Mouse (Mus musculus) spleen, postnatal 10 days (tissue): ENCODE results near the gene Rcan2.

Source experiments
- DNase-seq, 2 experiments: peaks; one replicate each; pipeline ENCODE4 v3.0.0; 2021 to 2022; ENCODE audit warnings: low spot score in 2 of 2

Rcan2 gene

DNA sequence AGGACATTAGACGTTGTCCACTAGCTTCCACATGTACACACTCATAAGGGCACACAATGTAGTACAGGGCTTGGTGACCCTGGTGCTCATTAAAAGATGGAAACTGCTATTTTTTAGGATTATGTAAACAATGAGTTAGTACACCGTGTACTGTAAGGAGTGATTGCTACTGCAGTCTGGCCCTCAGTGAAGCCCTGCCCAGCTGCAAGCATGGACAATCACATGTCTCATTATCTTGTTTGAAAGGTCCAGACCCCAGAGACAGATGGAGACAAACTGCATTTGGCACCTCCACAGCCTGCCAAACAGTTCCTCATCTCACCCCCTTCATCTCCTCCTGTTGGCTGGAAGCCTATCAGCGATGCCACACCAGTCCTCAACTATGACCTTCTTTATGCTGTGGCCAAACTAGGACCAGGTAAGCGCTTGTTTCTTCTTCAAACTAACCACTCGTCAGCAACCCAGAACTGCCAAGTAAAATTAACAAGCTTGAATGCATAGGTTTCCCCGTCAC is 219.6 kb downstream of the Rcan2 start:
- no peak for DNase-seq

DNA sequence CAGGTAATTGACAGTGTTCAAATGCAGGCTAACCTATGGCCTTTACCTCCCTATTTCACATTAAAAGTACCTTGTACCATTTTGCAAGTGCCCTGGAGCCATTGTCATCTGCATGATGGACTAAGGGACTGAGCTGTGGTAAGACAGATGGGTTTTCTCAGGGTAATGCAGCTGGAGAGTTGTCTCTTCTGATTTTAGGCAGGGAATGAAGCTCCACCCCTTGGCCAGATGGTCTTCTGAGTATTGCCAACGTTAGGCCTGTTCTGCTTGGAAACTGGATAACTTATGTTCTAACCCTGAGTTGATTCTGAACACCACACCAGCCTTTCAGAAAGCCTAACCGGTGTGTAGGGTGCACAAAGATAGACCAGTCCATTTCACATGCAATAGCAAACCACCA is 222.7 kb downstream of the Rcan2 start:
- no peak for DNase-seq

DNA sequence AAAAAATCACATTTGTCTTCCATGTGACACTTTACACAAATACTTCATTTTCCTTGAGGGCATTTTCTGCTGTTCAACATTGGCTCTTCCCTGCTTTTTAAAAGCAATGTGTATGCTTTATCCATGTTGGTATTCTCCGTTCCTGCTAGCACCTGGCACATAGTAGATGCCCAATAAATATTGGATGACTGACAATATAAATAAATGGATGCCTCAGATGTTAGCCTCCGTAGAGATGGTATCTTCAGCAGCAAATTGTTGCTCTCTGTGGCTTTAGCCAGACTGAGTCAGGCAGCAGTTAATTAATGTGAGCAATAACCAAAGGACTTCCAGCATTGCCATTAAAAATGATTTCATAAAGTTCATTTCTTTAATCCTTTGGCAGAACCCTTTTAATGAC is 223.9 kb downstream of the Rcan2 start:
- no peak for DNase-seq

DNA sequence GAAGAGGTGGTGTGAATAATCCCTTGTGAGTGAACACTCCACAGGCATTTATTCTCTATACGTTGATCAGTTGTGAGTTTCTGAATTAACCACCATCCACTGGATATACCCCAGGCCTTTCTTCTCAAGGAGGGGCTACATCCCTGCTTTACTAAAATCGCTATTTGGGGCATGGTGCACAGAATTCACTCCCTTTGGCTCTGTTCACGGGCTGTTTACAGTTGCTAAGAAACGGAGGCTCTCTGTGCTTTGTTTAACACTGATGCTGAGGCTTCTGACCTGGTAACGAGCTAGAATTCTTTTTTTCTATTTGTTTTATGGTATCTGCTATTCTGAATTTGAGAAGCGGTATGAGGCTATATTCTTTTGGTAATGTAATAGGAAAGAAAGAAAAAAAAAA is 224.8 kb downstream of the Rcan2 start:
- no peak for DNase-seq

DNA sequence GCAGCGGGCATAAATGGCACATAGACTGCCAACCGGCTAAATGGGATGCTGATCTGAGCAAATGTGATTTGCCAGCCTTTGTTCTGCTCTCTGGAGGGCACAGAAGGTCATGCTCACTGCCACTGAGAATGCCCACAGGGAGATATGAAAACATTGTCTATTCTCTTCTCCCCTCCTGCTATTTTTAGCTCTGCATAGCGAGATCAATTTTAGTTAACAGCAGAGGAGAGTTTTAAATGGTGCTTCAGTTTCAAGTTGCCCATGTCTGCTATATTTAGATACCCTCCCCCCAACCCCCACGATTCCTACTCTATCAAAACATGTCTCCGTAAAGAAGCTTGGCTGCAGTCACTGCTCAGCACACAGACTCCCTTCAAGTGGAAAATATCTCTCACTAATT is 225.2 kb downstream of the Rcan2 start:
- DNase-seq = no peak

DNA sequence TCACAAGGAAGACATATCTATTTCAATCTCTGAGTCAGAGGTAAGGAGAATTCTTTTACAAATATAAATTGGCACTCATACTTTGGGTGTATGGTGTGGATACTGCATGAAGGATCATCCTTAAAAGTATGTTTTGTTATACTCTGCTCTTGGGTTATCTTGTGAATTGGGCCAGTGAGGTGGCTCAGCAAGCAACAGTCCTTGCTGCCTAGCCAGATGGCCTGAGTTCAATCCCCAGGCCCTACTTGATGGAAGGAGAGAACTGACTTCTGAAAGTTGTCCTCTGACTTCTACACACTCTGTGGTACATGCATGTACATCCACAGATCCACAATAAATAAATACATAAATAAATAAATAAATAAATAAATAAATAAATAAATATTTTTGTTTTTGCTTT is 225.6 kb downstream of the Rcan2 start:
- DNase-seq = no peak

DNA sequence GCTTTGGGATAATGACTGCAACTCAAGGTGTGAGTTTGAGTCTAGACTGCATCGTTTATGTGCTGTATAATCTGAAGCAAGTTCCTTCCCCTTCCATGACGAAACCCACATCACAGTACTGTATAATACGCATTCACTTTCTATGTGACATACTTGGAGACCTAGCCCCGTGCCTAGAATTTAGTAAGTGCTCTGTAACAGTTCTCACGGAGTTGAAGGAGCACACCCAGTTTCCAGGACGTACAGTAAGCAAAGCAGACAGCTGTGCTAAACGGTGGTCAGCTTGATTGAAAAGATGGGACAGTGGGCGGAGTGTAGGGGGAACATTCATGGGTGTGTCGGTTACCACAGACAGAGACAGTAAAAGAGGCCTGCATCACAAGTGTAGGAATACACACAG is 226.2 kb downstream of the Rcan2 start:
- DNase-seq = no peak

DNA sequence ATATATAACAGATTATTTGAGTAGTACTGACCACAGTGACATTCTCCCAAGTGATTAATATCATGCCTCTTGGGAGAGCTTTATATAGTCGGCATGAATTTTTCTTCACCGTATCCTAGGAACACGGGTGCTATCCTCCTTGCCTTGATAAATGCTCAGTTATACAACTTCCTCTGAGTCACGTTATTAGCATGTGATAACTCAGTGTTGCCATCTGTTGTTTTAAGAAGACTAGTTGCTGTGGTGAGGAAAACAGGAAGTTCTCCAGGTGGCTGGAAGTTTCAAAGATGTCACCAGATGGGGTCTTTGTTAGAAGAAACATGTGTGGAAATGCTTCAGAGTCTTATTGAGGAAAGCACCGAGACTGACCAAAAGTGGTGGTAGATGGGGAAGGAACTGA is 228.5 kb downstream of the Rcan2 start:
- DNase-seq = no peak

DNA sequence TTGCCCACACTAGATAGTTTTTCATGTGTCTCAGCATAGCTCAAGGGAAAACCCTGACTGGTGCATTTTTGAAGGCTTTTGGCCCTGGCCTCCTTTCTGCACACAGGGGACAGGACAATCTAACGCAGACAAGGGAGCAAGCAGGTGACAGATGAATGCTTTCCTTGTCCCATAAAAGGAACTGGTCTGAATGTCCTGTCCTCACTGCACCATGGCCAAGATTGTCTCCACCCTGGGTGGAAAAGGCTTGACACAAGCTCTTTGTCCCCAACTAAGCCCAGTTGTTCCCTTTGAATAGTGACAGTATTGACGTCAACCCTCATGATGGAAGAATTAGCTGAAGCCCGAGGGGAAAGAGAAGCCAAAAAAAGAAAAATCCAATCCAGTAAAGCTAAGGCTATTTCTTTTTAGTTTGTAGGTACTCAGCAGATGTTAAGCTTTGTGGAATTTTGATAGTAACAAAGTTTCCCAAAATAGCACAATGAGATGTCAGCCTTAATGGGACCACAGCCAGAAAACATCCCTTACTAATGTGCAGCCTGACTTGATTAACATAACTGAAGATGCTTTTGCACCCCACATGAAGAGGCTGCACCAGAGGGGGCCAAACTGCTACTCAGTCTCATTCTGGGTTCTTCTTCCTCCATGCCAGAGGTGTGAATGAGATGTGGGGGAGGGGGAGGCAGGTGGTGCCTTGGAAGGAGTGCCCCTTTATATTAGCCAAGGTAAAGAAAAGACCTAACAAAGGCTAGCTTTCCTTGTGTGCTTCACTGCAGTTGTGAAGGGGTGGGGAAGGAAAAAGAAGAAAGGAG is 229.8 kb downstream of the Rcan2 start:
- no peak for DNase-seq

DNA sequence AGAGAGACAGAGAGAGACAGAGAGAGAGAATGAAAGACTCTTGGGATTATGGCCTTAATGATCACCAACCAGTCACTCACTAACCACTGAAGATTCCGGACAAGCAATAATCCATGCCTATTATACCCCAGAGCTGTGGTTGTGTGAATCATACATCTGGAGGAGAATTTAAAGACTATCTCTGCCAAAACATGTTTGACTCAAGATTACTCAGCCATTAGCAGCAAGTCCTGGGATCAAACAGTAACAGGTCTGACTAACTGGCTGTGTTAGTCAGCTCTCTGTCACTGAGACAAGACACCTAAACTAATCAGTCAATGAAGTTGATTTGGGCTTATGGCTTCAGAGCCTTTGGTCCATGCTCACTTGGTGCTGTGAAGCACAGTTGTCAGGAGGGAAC is 233.9 kb downstream of the Rcan2 start:
- no peak for DNase-seq

DNA sequence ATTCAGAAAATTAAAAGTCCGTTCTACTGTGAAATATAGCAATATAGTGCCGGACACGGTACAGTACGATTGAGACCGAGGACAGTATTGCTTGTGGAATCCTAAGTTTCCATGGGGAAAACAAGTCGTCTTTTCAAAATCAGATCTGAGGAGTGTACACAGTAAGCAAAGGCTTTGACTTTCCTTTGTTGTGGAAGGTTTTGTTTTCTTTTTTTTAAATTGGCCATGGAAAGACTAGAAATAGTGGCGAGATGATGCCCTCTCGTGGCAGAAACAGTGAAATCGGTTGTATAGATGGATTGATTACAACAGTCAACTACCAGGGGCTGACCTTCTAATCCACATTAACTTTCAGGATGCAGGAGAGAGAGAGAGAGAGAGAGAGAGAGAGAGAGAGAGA is 237.5 kb downstream of the Rcan2 start:
- peak in 1 of 2 experiments; percentile 19 for DNase-seq

DNA sequence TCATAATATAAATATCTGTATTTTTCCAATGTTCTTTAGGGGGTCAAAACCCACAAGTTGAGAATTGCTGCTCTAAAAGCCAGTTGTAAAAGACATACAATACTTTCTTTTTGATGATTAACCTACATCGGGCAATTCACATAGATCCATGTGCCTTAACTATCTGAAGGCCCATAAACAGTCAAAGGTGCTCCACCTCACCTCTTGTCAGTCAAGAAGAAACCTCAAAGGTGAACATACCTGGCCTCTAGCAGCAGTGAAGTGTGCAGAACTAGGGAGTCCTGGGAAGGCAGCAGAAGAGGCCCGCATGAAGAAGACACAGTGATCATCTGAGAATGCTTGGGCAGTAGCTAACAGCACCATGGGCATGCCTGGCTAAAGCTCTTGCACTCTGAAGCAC is 239.3 kb downstream of the Rcan2 start:
- DNase-seq = no peak

DNA sequence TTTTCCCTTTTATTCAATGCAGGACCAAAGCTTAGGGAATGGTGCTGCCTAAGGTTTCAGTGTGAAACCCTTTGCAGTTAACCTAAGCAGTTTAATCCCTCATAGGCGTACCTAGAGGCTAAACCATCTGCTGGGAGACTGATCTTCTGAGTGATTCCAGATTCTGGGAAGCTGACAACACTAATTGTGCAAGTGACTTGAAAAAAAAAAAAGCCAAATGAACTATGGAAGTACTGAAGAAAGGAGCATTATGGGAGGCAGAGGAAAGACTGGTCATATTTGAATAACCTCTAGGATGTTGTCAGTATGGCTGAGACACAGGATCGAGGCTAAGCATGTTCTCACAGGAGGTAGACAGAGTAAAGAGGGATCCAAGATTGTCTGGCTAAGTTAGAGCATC is 241.2 kb downstream of the Rcan2 start:
- DNase-seq = no peak

DNA sequence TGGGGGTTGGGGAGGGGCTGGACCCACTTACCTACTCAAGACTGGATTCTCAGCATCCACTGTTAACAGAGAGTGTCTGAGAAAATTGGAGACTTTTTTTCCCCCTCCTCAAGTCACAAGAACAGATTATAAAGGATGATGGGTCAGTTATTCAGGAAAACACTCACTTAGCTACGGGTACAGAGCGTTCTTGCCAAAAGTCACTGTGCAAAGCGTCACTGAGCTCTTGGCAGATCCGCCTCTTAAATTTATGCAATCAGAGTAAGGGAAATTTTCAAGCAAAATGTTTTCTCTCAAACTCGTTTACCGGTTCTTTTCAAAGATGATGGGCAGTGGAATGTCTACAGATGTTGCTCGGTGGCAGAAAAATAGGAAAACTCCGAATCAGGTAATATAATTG is 241.7 kb downstream of the Rcan2 start:
- no peak for DNase-seq

DNA sequence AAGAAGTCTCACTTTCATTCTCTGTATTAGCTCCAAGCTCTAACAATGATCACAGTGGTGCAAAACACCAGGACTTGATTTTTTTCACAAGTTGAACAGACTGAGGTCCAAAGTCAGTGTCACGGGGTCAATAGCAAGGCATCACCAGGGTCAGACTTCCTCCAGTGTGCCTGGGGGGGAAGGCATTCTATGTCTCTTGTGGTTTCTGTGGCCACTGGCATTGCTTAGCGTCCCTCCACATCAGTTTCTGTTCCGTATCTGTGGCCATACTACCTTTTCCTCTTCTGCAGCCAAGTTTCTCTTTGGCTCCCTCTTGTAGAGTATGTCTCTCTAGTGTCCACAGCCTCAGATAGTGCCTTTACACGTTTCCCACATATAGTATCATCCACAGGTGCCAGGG is 252.3 kb downstream of the Rcan2 start:
- peak in 1 of 2 experiments; percentile 22 for DNase-seq

DNA sequence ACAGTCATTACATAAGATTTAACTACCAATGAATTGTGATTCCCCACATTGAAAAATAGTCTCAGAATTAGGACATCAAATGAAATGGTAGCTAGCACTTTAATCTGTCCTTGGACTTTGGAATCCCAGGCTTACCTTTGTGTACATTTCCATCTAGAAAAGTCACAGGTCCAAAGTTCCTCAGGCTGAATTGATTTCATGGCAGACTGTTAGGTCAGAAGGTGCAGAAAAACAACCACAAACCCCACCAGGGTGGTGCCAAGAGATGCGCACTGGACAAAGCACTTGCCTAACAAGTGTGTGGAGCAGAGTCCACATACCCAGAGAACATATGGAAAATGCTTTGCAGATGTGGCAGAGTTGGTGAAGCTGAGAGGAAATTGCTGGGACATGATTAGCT is 256.0 kb downstream of the Rcan2 start:
- DNase-seq = no peak

DNA sequence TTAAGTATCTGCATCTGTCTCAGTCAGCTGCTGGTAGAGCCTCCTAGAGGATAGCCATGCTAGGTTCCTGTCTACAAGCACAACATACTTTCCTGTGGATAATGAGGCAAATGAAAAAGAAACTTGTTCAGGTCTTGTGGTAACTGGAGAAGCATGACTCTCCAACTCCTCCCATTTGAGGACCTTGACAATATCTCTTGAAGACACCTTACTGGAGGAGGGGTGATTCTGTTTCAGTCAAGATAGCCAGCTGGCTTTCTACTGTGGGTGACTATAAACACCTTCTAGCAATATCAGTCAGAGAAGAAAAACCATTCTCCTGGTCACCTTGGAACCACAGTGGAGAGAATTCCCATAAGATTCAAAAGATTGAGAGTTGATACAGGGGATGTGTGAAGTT is 257.0 kb downstream of the Rcan2 start:
- DNase-seq = no peak

DNA sequence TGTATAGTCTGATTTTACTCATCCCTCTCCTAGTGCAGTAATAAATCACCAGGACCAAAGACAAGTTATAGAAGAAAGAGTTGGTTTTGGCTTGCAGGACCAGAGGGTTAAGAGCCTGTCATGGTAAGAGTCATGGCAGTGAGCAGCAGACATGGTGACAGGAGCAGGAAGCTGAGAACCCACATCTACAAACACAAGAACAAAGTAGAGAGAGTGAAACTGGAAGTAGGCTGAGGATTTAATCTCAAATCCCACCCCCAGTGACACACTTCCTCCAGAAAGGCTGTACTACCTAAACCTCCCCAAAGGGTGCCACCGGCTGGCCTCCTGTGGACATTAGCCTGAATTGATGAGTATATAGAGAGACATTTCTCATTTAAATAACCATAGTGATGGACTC is 259.6 kb downstream of the Rcan2 start:
- DNase-seq = no peak

DNA sequence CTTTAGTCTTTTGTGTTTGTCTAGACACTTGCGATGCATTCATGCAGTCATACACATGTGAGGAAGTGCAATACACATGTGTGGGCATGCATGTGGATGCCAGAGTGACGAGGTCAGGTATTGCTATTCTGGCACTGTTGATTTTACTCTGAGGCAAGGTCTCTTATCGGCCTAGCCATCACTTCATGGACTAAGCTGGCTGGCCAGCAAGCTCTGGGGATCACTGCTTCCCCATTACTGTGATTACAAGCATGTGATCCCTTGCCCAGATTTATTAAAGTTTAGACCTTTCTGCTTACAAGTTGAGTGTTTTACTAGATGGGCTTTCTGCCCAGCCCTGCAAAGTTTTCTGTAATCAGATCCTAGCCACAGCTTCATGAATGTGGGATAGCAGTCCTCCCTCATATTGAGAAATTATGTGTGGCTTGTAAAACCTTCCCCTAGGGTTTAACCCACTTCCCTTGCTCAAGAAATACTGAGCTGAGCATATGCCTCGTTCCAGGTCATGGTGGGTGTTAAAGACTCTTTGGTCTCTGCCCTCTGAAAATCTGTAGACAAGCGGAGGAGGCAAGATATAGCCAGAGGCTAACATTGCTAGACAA is 260.2 kb downstream of the Rcan2 start:
- DNase-seq = no peak

DNA sequence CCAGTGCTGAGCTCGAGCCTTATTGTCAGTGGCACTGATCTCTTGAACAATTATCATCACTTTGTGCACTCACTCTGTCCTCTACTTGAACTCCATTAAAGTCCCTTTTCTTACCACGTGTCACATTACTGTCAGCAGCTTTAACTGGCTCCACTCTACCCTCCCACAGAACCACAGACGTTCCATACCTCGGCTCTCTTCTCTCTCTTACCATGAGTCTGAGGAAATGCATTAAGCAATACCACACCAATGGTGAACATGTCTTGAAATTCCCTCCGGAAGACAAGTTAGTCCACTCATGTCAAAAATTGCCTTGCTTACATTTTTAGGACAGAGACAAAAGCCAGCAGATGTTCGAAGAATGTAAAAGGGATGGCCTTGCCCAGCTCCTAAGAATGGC is 267.7 kb downstream of the Rcan2 start:
- no peak for DNase-seq

DNA sequence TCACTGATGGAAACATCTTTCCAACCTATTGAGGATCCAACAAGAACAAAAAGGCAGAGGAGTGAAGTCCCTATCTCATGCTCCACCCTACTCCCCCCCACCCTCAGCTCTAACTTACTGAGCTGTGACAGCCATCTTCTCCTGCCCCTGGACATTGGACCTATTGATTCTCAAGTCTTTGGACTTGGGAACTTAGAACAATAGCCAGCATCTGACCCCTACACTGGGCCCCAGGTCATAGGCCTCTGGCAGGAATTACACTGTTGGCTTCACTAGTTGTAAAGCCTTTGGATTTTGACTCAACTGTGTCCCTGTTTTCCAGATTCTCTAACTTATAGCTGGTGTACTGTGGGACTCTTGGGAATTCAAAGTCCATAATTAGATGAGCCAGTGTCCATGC is 270.5 kb downstream of the Rcan2 start:
- DNase-seq = no peak

DNA sequence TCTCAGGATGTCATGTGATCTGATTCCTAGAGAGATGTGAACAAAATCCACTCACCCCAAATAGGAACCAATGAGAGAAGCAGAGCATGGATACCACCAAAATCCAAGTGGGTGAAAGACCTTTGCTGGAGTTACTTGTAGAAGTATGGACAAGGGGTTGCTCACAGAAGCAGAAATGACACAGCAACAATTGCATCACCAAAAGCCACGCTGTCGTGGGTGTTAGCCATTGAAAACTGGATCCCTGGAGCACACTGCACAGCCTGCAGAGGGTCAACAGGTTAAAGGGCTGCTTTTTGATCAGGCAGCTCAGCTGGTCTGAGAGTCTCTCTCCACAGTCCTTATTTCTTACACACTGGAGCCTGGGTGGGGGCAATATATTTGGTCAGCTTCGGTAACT is 274.4 kb downstream of the Rcan2 start:
- no peak for DNase-seq

DNA sequence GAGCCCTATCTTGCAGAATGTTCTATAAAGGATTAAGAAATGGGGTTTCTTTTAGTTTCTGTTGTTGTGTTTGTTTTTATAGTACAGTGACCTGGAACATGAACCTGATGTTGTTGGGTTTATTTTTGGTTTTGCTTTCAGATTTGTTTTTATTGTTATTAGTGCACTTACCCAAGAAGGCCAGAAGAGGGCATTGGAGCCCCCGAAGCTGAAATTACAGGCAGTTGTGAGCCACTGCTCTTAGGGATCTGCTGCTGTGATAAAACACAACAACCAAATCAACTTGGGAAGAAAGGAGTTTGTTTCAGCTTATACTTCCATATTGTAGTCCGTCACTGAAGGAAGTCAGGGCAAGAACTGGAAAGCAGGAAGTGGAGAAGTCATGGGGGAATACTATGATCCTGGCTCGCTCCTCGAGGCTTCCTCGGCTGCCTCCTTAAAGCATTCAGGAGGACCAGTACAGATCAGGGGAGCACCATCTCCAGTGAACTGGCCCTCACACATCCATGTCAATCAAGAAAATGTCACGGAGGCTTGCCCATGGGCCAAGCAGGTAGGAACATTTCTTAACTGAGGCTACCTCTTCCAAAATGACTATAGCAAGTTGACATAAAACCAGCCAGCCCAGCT is 275.0 kb downstream of the Rcan2 start:
- DNase-seq = no peak
